Mouse (Mus musculus) brain, adult 2 months (tissue): ENCODE measurements around the gene Fam189a1.

Experiments used
- DNase-seq: peaks from one replicate; pipeline ENCODE4 v3.0.0; 2011; ENCODE audit warnings: low read depth, low spot score

The Fam189a1 gene

GRCm38 (mm10) chr7:64884187-64884862, 272.0 kb downstream of the Fam189a1 start:
- no peak for DNase-seq

- DNase-seq: no peak
These were observed 274.1 kb downstream of the Fam189a1 start for GRCm38 (mm10) chr7:64882243-64882642.

GRCm38 (mm10) chr7:64881387-64881786, 275.0 kb downstream of the Fam189a1 start:
- DNase-seq: no peak

- DNase-seq: no peak
These were observed 276.0 kb downstream of the Fam189a1 start for GRCm38 (mm10) chr7:64880415-64880814.

DNA sequence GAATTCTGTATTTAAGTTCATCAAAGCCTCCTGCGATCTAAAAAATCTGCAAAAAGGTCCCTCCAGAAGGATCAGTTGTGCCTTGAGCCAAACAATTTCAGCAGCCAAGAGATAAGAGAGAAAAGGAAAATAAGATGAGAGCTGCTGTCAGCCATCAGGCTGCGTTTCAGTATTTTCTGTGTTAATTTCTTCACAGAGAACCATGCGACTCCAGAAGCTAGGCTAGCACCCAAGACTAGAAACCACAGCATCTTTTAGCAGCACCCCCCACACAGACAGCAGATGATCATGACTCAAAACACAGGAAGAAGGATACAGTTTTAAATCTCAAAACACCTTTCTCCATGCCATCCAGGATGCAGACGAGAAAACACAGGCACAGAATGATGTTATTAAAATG, 281.4 kb downstream of the Fam189a1 start:
- DNase-seq: peak; percentile 77

GRCm38 (mm10) chr7:64873266-64873665, 283.1 kb downstream of the Fam189a1 start:
- DNase-seq: no peak

DNA sequence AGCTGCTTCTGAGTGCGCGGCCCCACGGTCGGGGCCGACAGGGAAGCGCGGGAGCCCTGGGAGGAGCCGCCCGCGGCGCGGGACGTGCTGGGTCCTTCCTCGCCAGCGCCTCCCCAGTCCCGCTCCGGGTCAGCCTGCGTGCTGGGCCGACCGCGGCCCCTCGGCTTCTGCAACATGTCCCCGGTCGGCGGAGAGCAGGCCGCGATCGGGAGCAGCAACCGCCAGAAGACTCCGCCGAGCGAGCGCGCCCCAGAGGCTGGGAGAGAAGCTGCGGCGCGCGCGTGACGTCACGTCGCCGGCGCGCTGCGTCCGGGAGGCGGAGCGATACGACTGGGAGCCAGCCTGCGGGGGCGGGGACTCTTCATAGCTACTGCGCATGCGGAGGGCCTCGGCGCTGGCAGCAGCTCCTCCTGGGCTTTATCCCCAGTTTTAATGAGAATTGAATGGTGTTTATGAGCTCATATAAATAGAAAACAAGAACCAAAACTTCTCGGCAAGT, 283.6 kb downstream of the Fam189a1 start, which contains the start of gene Nsmce3:
TSS of gene Nsmce3 (minus strand) at position 255 of the 499 bp plus-strand sequence.
- peak; percentile 97 for DNase-seq

GRCm38 (mm10) chr7:64871987-64872742, 284.2 kb downstream of the Fam189a1 start:
- DNase-seq: no peak

DNA sequence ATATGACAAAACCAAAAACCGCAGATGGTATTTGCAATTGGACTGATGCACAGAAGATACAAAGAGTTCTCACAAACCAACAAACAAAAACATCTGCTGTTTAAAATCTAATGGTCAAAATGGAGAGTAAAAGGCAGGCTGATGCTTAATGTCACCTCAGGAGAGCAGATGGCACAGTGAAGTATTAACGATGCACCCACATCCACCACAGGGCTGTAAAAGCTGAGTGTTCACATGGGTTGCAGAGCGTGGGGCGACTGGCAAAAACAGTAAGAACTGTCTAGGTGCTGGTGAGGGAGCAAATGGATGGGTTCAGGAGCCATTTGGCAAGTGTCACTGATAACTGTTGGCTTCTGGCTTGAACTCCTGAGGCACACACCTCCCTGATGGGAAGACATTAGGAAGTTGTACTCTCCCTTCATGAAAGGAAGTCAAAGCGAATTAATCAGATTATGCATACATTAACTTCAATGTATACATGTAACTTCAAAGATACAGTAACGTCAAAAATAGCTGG, 286.8 kb downstream of the Fam189a1 start:
- no peak for DNase-seq

GRCm38 (mm10) chr7:64863538-64863937, 292.8 kb downstream of the Fam189a1 start:
- DNase-seq: no peak

GRCm38 (mm10) chr7:64862978-64863377, 293.4 kb downstream of the Fam189a1 start:
- DNase-seq: no peak

DNA sequence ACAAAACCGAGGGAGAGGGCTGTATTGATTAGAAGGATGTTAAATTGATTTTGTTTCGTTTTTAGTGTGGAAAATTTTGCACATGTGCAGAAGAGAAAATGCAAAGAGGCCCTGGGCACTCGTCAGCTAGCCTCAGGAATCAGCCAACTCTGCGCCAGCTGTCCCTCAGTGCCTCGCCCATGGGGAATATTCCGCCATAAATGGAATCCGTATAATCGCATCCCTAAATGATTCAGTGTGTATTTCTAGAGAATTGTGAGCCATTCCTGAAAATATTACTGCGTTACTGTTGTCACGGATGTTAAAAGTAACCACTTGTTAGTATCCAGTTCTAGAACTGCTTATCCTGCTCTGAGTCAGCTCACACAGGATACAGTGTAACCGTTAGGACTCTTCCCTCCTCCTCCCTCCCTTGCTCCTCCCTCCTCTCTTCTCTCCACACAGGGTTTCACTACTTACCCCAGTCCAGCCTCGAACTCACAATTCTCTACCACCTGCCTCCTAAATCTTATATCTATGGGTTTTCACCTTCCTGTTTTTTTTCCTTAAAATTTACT, 299.8 kb downstream of the Fam189a1 start:
- peak; percentile 69 for DNase-seq

- DNase-seq: peak; percentile 79
These were observed 300.4 kb downstream of the Fam189a1 start for GRCm38 (mm10) chr7:64855976-64856375.

- DNase-seq: no peak
These were observed 300.9 kb downstream of the Fam189a1 start for GRCm38 (mm10) chr7:64855389-64855927.

GRCm38 (mm10) chr7:64850791-64851190, 305.6 kb downstream of the Fam189a1 start:
- no peak for DNase-seq

GRCm38 (mm10) chr7:64847366-64847899, 308.9 kb downstream of the Fam189a1 start:
- DNase-seq: peak; percentile 55

DNA sequence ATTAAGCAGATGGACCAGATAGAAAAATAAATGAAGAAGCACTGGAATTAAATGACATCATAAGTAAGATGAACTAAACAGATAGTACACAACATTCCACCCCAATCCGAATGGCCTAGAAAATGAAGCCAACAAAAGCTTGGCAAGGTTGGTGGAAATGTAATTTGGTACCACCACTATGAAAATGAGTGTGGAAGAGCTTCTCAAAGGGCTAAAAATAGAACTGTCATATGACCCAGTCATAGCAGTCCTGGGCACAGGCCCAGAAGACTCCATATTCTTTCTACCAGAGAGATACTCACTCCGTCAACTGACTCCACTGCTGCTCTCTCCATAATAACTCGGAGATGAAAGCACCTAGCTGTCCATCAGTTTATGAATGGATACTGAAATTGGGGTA, 310.3 kb downstream of the Fam189a1 start:
- peak; percentile 45 for DNase-seq

- DNase-seq: peak; percentile 49
These were observed 315.3 kb downstream of the Fam189a1 start for GRCm38 (mm10) chr7:64840946-64841659.

GRCm38 (mm10) chr7:64840576-64840895, 315.8 kb downstream of the Fam189a1 start:
- DNase-seq: no peak

GRCm38 (mm10) chr7:64839801-64840575, 316.4 kb downstream of the Fam189a1 start:
- DNase-seq: peak; percentile 88
